Mouse (Mus musculus): ENCODE data around the gene Krtdap. TPM values are rescaled to one million over a fixed set of nuclear protein-coding genes. Genes with fewer than 3 reads are reported as not detected.
"Not testable (repeated sequence)": the region's sequence is repeated elsewhere in the genome, so short reads cannot be mapped to it uniquely, and the experiment has no call there.

The Krtdap gene
- 2.4 and 10.4 TPM in 2 replicates for polyA plus RNA-seq (2015; fragmentation: Nextera tagmentation; extraction: Ambion mirVana)

DNA sequence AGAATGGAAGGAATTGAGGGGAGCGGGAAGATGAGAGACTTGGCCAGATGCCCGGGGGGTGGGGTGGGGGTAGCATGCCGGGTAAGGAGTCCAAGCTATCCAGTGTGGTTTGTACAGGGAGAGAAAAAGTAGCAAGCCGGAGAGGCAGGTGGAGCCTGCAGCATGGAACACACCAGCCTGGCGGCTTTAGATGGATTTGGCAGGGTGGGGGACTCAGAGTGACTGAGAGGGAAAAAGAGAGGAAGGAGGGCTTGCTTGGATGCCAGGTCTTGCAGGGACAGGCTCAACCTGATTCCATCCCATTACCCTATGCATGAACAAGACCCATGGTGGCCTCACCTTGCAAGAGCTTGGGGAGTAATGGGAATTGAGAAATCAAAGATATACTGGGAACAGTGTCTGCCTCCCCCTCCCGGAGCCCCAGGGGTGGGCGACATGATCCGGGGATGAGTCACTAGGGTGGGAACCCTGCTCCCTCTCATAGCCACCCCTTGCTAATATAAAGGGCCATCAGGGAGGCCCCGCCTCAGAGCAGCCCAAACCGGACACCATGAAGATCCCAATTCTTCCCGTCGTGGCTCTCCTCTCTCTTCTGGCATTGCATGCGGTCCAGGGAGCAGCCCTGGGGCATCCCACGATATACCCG is at the start of gene Krtdap:
Gene Krtdap (plus strand): TSS at position 520 of the 646 bp plus-strand sequence.
- Histone ChIP-seq H3K27me3 (replicated peaks) (no peaks in the 10 kb centered on the region), H3K9me3 (replicated peaks) (no peaks in the 10 kb centered on the region), H3K36me3 (no peaks in the 10 kb centered on the region), H3K27ac (replicated peaks) (no peak within 1 kb of the TSS), H3K4me2 (no peak within 1 kb of the TSS), H3K4me3 (replicated peaks) (no peak within 1 kb of the TSS), H3K4me1 (peaks cover 16% of the 10 kb centered on the region), H3K9ac (replicated peaks) (no peak within 1 kb of the TSS)
- 53% methylated on average over 15 of the region's 15 CpGs for WGBS
- no peak for ATAC-seq (ENCODE audit: low FRiP score)

DNA sequence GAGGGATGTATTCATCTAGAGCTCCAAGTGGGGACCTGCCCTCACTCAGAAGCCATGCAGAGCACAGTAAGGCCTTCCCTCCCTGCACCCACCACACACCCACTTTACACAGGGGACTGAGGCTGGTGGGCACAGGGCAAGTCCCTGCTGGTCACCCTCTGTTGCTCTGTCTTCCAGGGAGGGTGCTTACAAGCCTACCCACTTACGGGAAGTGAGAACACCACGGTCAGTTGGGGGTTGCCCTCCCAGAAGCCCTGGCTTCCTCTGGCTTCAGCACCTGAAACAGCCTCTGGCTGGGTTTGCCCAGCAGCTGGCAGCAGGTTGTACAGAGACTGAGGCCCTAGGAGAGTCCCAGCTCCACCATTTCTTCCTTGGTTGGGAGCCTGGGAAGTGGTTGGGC is 45.1 kb upstream of the Krtdap start:
- not testable (repeated sequence) for H3K4me2 ChIP-seq; ATAC-seq (ENCODE audit: low FRiP score); H3K27ac ChIP-seq (replicated peaks); H3K9me3 ChIP-seq (replicated peaks); H3K9ac ChIP-seq (replicated peaks); H3K4me1 ChIP-seq; H3K27me3 ChIP-seq (replicated peaks); H3K4me3 ChIP-seq (replicated peaks); H3K36me3 ChIP-seq
- WGBS: 75% methylated on average over 2 of the region's 2 CpGs

DNA sequence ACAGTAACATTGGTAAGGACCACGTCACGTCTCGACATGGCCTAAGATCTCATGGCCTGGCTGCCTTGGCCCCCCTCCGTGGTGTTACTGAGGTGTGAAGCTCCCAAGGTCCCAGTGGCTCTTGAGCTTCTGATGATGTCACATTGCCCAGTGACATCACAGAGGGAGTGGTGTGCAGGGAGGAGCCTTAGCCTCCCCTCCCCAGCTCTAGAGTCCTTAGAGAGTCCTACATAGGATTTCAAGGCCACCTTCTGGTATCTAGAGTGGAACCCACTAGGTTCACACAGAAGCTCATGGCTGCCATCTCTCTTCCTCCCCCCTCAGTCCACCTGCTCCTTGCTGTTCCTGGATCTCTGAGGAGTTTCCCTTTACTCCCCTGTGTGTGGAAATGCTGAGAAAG is 44.1 kb upstream of the Krtdap start, which contains the start of gene Gapdhs:
Gene Gapdhs (minus strand): TSS at position 65 of the 400 bp plus-strand sequence.
- not testable (repeated sequence) for H3K9me3 ChIP-seq (replicated peaks); H3K4me2 ChIP-seq; H3K4me3 ChIP-seq (replicated peaks); ATAC-seq (ENCODE audit: low FRiP score); H3K36me3 ChIP-seq; H3K9ac ChIP-seq (replicated peaks); H3K27ac ChIP-seq (replicated peaks); H3K4me1 ChIP-seq; H3K27me3 ChIP-seq (replicated peaks)
- WGBS: 100% methylated on average over 1 of the region's 4 CpGs

DNA sequence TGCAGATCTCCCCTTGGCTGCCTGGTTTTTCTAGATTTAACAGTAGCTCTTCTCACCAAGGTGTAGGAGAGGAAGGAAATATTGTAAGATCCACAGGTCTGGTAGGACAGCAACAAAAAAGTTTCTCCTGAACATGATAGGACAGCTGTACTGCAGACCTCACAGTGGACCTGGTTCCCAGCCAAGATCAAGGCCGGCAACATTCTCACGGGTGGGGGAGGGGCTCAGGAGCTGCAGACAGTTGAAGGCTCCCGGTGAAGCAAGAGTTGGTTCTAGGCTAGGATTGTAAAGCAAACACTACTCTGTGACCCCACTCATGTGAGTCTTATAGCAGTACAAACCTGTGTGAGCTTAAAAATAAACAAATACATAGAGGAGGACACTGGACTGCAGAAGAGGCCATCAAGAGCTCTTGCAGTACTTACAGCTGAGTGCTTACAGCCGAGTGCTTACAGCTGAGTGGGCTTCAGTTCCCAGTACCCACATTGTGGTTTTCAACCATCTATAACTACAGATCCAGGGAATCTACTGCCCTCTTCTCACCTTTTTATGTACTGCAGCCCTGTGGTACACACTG is 43.6 kb upstream of the Krtdap start:
- Histone ChIP-seq H3K4me2 (no peak overlapping the region), H3K27me3 (replicated peaks) (no peaks in the 10 kb centered on the region), H3K9me3 (replicated peaks) (no peaks in the 10 kb centered on the region), H3K36me3 (peaks cover 2% of the 10 kb centered on the region; the same call in 1 of the 2 replicates), H3K9ac (replicated peaks) (no peak overlapping the region), H3K27ac (replicated peaks) (no peak overlapping the region), H3K4me3 (replicated peaks) (no peak overlapping the region), H3K4me1 (0 out of 2 replicates have a peak, but pooled peaks cover 3% of the 10 kb centered on the region)
- whole genome bisulfite sequencing: 43% methylated on average over 4 of the region's 4 CpGs
- ATAC-seq (ENCODE audit: low FRiP score): no peak

DNA sequence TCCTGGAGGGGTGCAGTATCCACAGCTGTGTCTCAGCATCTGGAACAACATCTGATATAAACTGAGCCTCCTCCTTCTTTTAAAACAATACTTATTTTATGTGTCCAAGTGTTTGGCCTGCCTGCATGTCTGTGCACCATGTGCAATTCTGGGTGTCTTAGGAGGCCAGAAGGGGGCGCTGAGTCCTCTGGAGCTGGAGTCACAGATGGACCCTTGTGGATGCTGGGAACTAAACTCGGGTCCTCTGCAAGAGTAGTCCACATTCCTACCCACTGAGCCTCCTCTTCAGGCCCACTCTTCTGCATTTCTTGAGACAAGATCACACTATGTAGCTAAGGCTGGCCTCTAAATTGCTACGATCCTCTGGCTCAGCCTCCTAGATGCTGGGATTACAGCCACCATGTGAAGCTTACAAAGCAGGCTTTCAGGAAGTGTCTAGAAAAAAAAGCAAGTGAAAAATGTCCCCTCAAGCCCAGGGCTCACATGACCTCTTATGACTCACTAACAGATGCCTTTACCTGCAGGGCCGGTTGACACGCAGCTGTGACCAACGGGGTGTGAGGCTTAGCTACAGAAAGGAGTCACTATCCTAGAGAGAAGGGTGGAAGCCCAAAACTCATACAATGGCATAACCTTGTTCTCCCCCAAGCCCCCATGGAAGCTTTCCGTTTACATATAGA is 40.0 kb upstream of the Krtdap start:
- Histone ChIP-seq H3K9me3 (replicated peaks) (no peaks in the 10 kb centered on the region), H3K36me3 (peaks cover 6% of the 10 kb centered on the region), H3K27me3 (replicated peaks) (no peaks in the 10 kb centered on the region), H3K9ac (replicated peaks) (no peak overlapping the region), H3K4me3 (replicated peaks) (no peak overlapping the region), H3K4me2 (no peak overlapping the region), H3K4me1 (0 out of 2 replicates have a peak, but pooled peaks cover 3% of the 10 kb centered on the region), H3K27ac (replicated peaks) (no peak overlapping the region)
- no peak for ATAC-seq (ENCODE audit: low FRiP score)
- WGBS: 89% methylated on average over 7 of the region's 7 CpGs

DNA sequence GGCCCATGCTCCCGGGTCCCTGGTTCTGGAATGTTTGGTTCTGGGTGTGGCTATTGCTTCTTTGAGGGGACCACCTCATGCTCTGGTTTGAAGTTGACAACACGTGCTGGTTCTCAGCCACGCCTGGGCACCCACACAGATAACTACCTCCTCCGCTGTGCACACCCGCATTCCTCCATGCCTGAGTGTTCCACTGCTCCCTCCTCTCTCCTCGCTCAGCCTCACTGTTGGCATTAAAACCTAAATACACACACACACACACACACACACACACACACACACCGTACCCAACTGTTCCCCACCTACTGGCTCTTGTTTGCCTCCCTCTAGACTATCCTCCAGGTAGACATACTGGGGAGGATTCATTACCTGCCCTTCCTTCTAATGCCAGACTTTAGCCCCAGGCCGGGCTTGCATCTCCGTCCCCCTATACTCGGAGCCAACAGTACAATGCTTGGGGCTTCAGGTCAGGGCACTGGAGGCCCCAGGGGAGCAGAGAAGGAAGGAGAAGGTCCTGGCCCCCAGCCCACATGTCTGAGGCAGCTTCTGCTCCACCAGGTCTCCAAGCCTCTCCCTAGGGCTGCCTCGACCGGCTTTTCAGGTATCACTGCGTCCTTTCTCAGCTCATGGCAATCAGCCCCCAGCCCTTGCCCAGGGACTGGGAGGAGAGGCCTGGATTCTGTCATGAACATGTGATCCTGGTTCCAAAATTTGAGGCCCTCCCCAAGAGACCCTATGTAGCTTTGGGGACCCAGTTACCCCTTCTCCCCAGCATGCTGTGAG is 37.7 kb upstream of the Krtdap start:
- Histone ChIP-seq H3K4me3 (replicated peaks) (no peak overlapping the region), H3K9me3 (replicated peaks) (peaks cover 4% of the 10 kb centered on the region; the same call in 1 of the 2 replicates), H3K27me3 (replicated peaks) (no peaks in the 10 kb centered on the region), H3K9ac (replicated peaks) (no peak overlapping the region), H3K27ac (replicated peaks) (no peak overlapping the region), H3K4me1 (no peaks in the 10 kb centered on the region), H3K36me3 (peaks cover 24% of the 10 kb centered on the region), H3K4me2 (no peak overlapping the region)
- no peak for ATAC-seq (ENCODE audit: low FRiP score)
- WGBS: 90% methylated on average over 13 of the region's 13 CpGs

DNA sequence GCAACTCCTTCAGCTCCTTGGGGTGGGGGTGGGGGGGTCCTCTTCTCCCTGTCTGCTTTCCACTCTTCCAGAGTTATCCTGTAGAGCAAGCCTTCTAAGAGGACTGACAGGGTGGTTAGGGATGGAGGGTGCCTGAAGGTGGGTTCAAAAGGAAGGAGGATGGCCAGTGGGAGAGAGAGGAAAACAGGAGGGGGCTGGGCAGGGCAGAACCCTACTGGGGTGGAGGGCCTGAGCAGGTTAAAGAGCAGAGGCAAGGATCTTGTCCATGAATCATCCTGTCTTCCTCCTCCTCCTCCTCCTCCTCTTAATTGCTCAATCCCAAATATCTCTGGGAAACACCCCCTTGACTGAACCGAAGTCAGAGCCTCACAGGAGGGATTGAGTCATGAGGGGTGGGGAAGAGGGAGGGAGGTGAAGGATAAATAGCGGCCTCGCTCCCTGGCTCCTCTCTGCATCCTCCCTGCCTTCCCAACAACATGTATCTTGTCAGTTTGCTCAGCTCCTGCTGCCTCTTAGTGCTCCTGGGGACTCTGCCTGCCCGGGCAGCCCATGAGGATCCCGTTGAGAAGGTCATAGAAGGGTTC is 36.5 kb upstream of the Krtdap start, which contains the start of gene Sbsn:
Gene Sbsn (plus strand): TSS at position 386 of the 584 bp plus-strand sequence.
- no peak within 1 kb of the TSS for H3K9ac ChIP-seq (replicated peaks)
- 61% methylated on average over 5 of the region's 5 CpGs for WGBS

DNA sequence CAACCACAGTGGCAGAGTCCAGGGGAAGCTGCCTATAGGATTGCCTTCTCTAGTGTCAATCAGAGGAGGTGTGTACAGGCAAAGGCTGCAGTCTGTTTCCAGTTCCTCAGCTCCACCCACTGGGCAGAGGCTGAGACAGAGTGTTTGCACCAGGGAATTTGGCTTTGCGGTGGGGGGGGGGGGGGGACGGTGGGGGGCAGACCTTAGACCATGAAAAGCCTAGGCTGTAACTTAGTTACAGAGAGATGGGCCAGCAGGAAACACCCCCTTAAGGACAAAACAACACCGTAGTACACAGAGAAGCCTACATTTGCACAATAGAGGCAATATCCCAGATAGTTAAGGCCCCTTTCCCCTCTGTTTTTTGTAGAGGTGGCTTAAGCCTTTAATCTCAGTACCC is 30.7 kb upstream of the Krtdap start:
- Histone ChIP-seq H3K4me2 (no peak overlapping the region), H3K27me3 (replicated peaks) (no peaks in the 10 kb centered on the region), H3K36me3 (peaks cover 36% of the 10 kb centered on the region), H3K9me3 (replicated peaks) (peaks cover 4% of the 10 kb centered on the region; the same call in 1 of the 2 replicates), H3K4me1 (no peaks in the 10 kb centered on the region), H3K9ac (replicated peaks) (no peak overlapping the region), H3K4me3 (replicated peaks) (no peak overlapping the region), H3K27ac (replicated peaks) (no peak overlapping the region)
- no peak for ATAC-seq (ENCODE audit: low FRiP score)
- WGBS: 73% methylated on average over 3 of the region's 3 CpGs

More for the DNA sequence above, 36.5 kb upstream of the Krtdap start, which contains the start of gene Sbsn:
- Histone ChIP-seq H3K4me2 (no peak within 1 kb of the TSS), H3K27me3 (replicated peaks) (no peaks in the 10 kb centered on the region), H3K9me3 (replicated peaks) (peaks cover 4% of the 10 kb centered on the region; the same call in 1 of the 2 replicates), H3K4me3 (replicated peaks) (no peak within 1 kb of the TSS), H3K36me3 (peaks cover 36% of the 10 kb centered on the region), H3K4me1 (no peaks in the 10 kb centered on the region), H3K27ac (replicated peaks) (no peak within 1 kb of the TSS)
- no peak for ATAC-seq (ENCODE audit: low FRiP score)

DNA sequence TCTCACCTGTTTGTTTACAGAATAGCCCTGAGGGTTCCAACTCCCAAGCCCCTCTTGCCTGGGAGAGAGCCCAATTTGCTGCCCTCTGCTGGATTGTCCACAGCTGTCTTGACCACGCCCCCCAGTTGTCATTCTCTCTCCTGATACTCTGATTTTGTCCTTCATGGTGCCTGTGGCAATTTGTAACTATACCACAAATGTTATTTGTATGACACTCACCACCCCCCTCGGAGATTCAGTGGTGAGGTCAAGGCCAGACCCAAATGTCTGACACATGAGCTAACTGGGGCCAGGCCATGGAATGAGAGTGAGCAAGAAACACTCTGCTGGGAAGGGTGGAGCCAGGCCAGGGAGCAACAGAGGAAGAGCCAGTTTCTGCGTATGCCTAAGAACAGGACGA is 28.8 kb upstream of the Krtdap start:
- peaks cover 4% of the 10 kb centered on the region; the same call in 1 of the 2 replicates for H3K9me3 ChIP-seq (replicated peaks)
- WGBS: 38% methylated on average over 4 of the region's 4 CpGs
- no peak overlapping the region for H3K4me2 ChIP-seq
- H3K27ac ChIP-seq (replicated peaks): no peak overlapping the region
- no peak for ATAC-seq (ENCODE audit: low FRiP score)
- 0 out of 2 replicates have a peak, but pooled peaks cover 1% of the 10 kb centered on the region for H3K27me3 ChIP-seq (replicated peaks)
- no peak overlapping the region for H3K9ac ChIP-seq (replicated peaks)
- no peaks in the 10 kb centered on the region for H3K4me1 ChIP-seq
- no peak overlapping the region for H3K4me3 ChIP-seq (replicated peaks)
- peaks cover 29% of the 10 kb centered on the region for H3K36me3 ChIP-seq

DNA sequence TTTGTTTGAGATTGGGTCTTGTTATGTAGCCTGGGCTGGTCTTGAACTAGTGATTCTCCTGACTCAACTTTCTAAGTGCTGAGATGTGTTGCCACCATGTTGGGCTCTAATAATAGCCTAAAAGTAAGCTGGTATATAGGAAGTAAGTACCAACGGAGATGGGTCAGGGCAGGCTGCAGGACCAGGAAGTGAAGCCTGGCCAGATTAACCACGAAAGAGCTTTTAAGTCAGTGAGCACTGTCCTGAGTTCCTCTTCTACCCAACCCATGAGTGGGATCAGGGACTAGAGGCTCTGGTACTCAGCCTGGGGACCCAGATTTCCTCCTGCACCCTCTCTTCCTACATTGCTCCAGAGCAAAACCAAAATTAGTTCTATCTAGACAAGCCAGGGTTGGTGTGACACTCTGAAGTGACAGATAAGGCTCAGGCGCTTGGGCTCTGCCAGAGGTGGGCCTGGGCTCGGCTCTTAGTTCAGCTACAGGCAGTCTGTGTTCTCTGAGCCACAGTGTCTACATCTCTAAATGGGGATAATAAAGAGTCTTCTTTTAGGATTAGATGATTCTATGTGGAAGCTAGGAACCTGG is 25.8 kb upstream of the Krtdap start:
- H3K36me3 ChIP-seq: no peaks in the 10 kb centered on the region
- no peaks in the 10 kb centered on the region for H3K9me3 ChIP-seq (replicated peaks)
- ATAC-seq (ENCODE audit: low FRiP score): no peak
- no peak overlapping the region for H3K9ac ChIP-seq (replicated peaks)
- H3K4me2 ChIP-seq: no peak overlapping the region
- H3K27me3 ChIP-seq (replicated peaks): 0 out of 2 replicates have a peak, but pooled peaks cover 3% of the 10 kb centered on the region
- no peak overlapping the region for H3K4me3 ChIP-seq (replicated peaks)
- 86% methylated on average over 4 of the region's 4 CpGs for WGBS
- peaks cover 3% of the 10 kb centered on the region; the same call in 1 of the 2 replicates for H3K4me1 ChIP-seq
- H3K27ac ChIP-seq (replicated peaks): no peak overlapping the region

Data from neural tube, embryonic 15.5 days (tissue).